Mouse (Mus musculus): ENCODE results near the gene Sec1. TPM values are rescaled to one million over a fixed set of nuclear protein-coding genes. Genes with fewer than 3 reads are reported as not detected.
"Not testable (repeated sequence)": the region's sequence is repeated elsewhere in the genome, so short reads cannot be mapped to it uniquely, and the experiment has no call there.

Gene Sec1
- polyA plus RNA-seq, 1 experiment from 2014 or later: 0.28 TPM

- no peak overlapping the region for H3K27ac ChIP-seq (ENCODE audit: low read length)
- peaks cover 3% of the 10 kb centered on the region; the same call in 1 of the 2 replicates for H3K4me1 ChIP-seq (ENCODE audit: control insufficient read depth, insufficient read depth, low read length)
- ATAC-seq: no peak
- no peaks in the 10 kb centered on the region for H3K36me3 ChIP-seq (ENCODE audit: control insufficient read depth, insufficient read depth, low read length)
- H3K9ac ChIP-seq (ENCODE audit: low read depth, low read length): no peak overlapping the region
- no peak overlapping the region for H3K4me2 ChIP-seq (ENCODE audit: low read length)
- WGBS: 56% methylated on average over 14 of the region's 14 CpGs
- no peaks in the 10 kb centered on the region for H3K9me3 ChIP-seq (replicated peaks; ENCODE audit: control insufficient read depth, low read length, poor library complexity, severe bottlenecking)
- no peaks in the 10 kb centered on the region for H3K27me3 ChIP-seq (ENCODE audit: control insufficient read depth, insufficient read depth, low read depth, low read length)
- H3K4me3 ChIP-seq (ENCODE audit: low read depth, low read length): no peak overlapping the region
Measured at GRCm38 (mm10) chr7:45679966-45680621, 14.1 kb downstream of the Sec1 start.

GRCm38 (mm10) chr7:45678513-45678912, 15.7 kb downstream of the Sec1 start:
- ATAC-seq: no peak
- Histone ChIP-seq H3K4me1 (ENCODE audit: control insufficient read depth, insufficient read depth, low read length) (peaks cover 3% of the 10 kb centered on the region; the same call in 1 of the 2 replicates), H3K4me3 (ENCODE audit: low read depth, low read length) (no peak overlapping the region), H3K9me3 (replicated peaks; ENCODE audit: control insufficient read depth, low read length, poor library complexity, severe bottlenecking) (no peaks in the 10 kb centered on the region), H3K9ac (ENCODE audit: low read depth, low read length) (no peak overlapping the region), H3K4me2 (ENCODE audit: low read length) (no peak overlapping the region), H3K27ac (ENCODE audit: low read length) (no peak overlapping the region), H3K36me3 (ENCODE audit: control insufficient read depth, insufficient read depth, low read length) (no peaks in the 10 kb centered on the region), H3K27me3 (ENCODE audit: control insufficient read depth, insufficient read depth, low read depth, low read length) (no peaks in the 10 kb centered on the region)
- WGBS: 91% methylated on average over 14 of the region's 14 CpGs

- Histone ChIP-seq H3K4me2 (ENCODE audit: low read length) (no peak overlapping the region), H3K27me3 (ENCODE audit: control insufficient read depth, insufficient read depth, low read depth, low read length) (no peaks in the 10 kb centered on the region), H3K9ac (ENCODE audit: low read depth, low read length) (no peak overlapping the region), H3K4me1 (ENCODE audit: control insufficient read depth, insufficient read depth, low read length) (peaks cover 3% of the 10 kb centered on the region; the same call in 1 of the 2 replicates), H3K4me3 (ENCODE audit: low read depth, low read length) (no peak overlapping the region), H3K27ac (ENCODE audit: low read length) (no peak overlapping the region), H3K36me3 (ENCODE audit: control insufficient read depth, insufficient read depth, low read length) (no peaks in the 10 kb centered on the region), H3K9me3 (replicated peaks; ENCODE audit: control insufficient read depth, low read length, poor library complexity, severe bottlenecking) (no peaks in the 10 kb centered on the region)
- WGBS: 78% methylated on average over 7 of the region's 7 CpGs
- no peak for ATAC-seq
Measured at GRCm38 (mm10) chr7:45677627-45678295, 16.4 kb downstream of the Sec1 start.

- ATAC-seq: no peak
- Histone ChIP-seq H3K27ac (ENCODE audit: low read length) (no peak overlapping the region), H3K27me3 (ENCODE audit: control insufficient read depth, insufficient read depth, low read depth, low read length) (no peaks in the 10 kb centered on the region), H3K4me1 (ENCODE audit: control insufficient read depth, insufficient read depth, low read length) (no peaks in the 10 kb centered on the region), H3K9me3 (replicated peaks; ENCODE audit: control insufficient read depth, low read length, poor library complexity, severe bottlenecking) (no peaks in the 10 kb centered on the region), H3K4me3 (ENCODE audit: low read depth, low read length) (no peak overlapping the region), H3K9ac (ENCODE audit: low read depth, low read length) (no peak overlapping the region), H3K4me2 (ENCODE audit: low read length) (no peak overlapping the region), H3K36me3 (ENCODE audit: control insufficient read depth, insufficient read depth, low read length) (no peaks in the 10 kb centered on the region)
- WGBS: 95% methylated on average over 9 of the region's 9 CpGs
Measured at GRCm38 (mm10) chr7:45668921-45669320, 25.3 kb downstream of the Sec1 start.

- Histone ChIP-seq H3K4me3 (ENCODE audit: low read depth, low read length) (no peak overlapping the region), H3K27ac (ENCODE audit: low read length) (no peak overlapping the region), H3K9me3 (replicated peaks; ENCODE audit: control insufficient read depth, low read length, poor library complexity, severe bottlenecking) (no peaks in the 10 kb centered on the region), H3K4me2 (ENCODE audit: low read length) (no peak overlapping the region), H3K36me3 (ENCODE audit: control insufficient read depth, insufficient read depth, low read length) (no peaks in the 10 kb centered on the region), H3K27me3 (ENCODE audit: control insufficient read depth, insufficient read depth, low read depth, low read length) (no peaks in the 10 kb centered on the region), H3K9ac (ENCODE audit: low read depth, low read length) (no peak overlapping the region), H3K4me1 (ENCODE audit: control insufficient read depth, insufficient read depth, low read length) (no peaks in the 10 kb centered on the region)
- ATAC-seq: no peak
- 74% methylated on average over 14 of the region's 14 CpGs for WGBS
Measured at GRCm38 (mm10) chr7:45667761-45668160, 26.4 kb downstream of the Sec1 start.

GRCm38 (mm10) chr7:45666161-45666560, 28.0 kb downstream of the Sec1 start, which contains the start of gene Fut2:
TSS of gene Fut2 (minus strand) at chr7:45666394.
- no peak within 1 kb of the TSS for H3K9ac ChIP-seq (ENCODE audit: low read depth, low read length)
- no peak within 1 kb of the TSS for H3K4me2 ChIP-seq (ENCODE audit: low read length)
- H3K4me3 ChIP-seq (ENCODE audit: low read depth, low read length): no peak within 1 kb of the TSS
- H3K4me1 ChIP-seq (ENCODE audit: control insufficient read depth, insufficient read depth, low read length): no peaks in the 10 kb centered on the region
- no peaks in the 10 kb centered on the region for H3K36me3 ChIP-seq (ENCODE audit: control insufficient read depth, insufficient read depth, low read length)
- 81% methylated on average over 7 of the region's 7 CpGs for WGBS
- no peak within 1 kb of the TSS for H3K27ac ChIP-seq (ENCODE audit: low read length)
- no peak for ATAC-seq
- no peaks in the 10 kb centered on the region for H3K27me3 ChIP-seq (ENCODE audit: control insufficient read depth, insufficient read depth, low read depth, low read length)
- H3K9me3 ChIP-seq (replicated peaks; ENCODE audit: control insufficient read depth, low read length, poor library complexity, severe bottlenecking): no peaks in the 10 kb centered on the region

- Histone ChIP-seq H3K9me3 (replicated peaks; ENCODE audit: control insufficient read depth, low read length, poor library complexity, severe bottlenecking) (no peaks in the 10 kb centered on the region), H3K27ac (ENCODE audit: low read length) (no peak overlapping the region), H3K4me1 (ENCODE audit: control insufficient read depth, insufficient read depth, low read length) (no peaks in the 10 kb centered on the region), H3K4me3 (ENCODE audit: low read depth, low read length) (no peak overlapping the region), H3K4me2 (ENCODE audit: low read length) (no peak overlapping the region), H3K27me3 (ENCODE audit: control insufficient read depth, insufficient read depth, low read depth, low read length) (no peaks in the 10 kb centered on the region), H3K36me3 (ENCODE audit: control insufficient read depth, insufficient read depth, low read length) (no peaks in the 10 kb centered on the region), H3K9ac (ENCODE audit: low read depth, low read length) (no peak overlapping the region)
- 66% methylated on average over 13 of the region's 13 CpGs for WGBS
- ATAC-seq: no peak
Measured at GRCm38 (mm10) chr7:45665303-45666138, 28.7 kb downstream of the Sec1 start.

GRCm38 (mm10) chr7:45661702-45662101, 32.5 kb downstream of the Sec1 start:
- not testable (repeated sequence) for H3K36me3 ChIP-seq (ENCODE audit: control insufficient read depth, insufficient read depth, low read length); H3K27ac ChIP-seq (ENCODE audit: low read length); H3K9me3 ChIP-seq (replicated peaks; ENCODE audit: control insufficient read depth, low read length, poor library complexity, severe bottlenecking); H3K4me3 ChIP-seq (ENCODE audit: low read depth, low read length); H3K4me1 ChIP-seq (ENCODE audit: control insufficient read depth, insufficient read depth, low read length); ATAC-seq; H3K27me3 ChIP-seq (ENCODE audit: control insufficient read depth, insufficient read depth, low read depth, low read length); H3K4me2 ChIP-seq (ENCODE audit: low read length); H3K9ac ChIP-seq (ENCODE audit: low read depth, low read length)
- 93% methylated on average over 5 of the region's 6 CpGs for WGBS
